Mouse (Mus musculus): ENCODE data around the gene Cntnap2.

- TF ChIP-seq CTCF (conservative IDR thresholded peaks at IDR 0.05; ENCODE audit: low read length) (no peak), NANOG (IDR thresholded peaks at IDR 0.05; ENCODE audit: borderline replicate concordance, low read length) (no peak), POU5F1 (IDR thresholded peaks at IDR 0.05; ENCODE audit: borderline replicate concordance, low read length) (no peak)
These were observed 2045.8 kb downstream of the Cntnap2 start for GRCm38 (mm10) chr6:47104951-47105350.
